Mouse (Mus musculus) CH12.LX (cell line): Measurements from ENCODE around the gene Exd1. TPM values are rescaled to one million over a fixed set of nuclear protein-coding genes. Genes with fewer than 3 reads are reported as not detected.

ENCODE experiments used
- DNase-seq: peaks from one replicate; pipeline ENCODE4 v3.0.0-alpha.2; 2013; ENCODE audit errors: extremely low read depth
- H3K27ac ChIP-seq: 2 replicates; pipeline ENCODE4 v1.5.1; 2012; ENCODE audit warnings: low read depth, mild to moderate bottlenecking, control low read depth, moderate library complexity; ENCODE audit not compliant: insufficient read depth
- H3K27me3 ChIP-seq: replicated peaks from 2 replicates; pipeline ENCODE3; 2012; ENCODE audit warnings: inconsistent platforms
- H3K36me3 ChIP-seq, 2 experiments: replicated peaks in 1 of 2; 2 replicates each; pipeline versions ENCODE3 to v1.6.1; 2012; ENCODE audit warnings: inconsistent platforms in 1 of 2, low read length in 1 of 2, mild to moderate bottlenecking in 1 of 2, mixed read lengths in 1 of 2, moderate library complexity in 1 of 2; ENCODE audit not compliant: control insufficient read depth in 1 of 2, insufficient read depth in 1 of 2
- H3K4me1 ChIP-seq, 2 experiments: 2 replicates each; pipeline ENCODE4 v1.6.1; 2012; ENCODE audit warnings: inconsistent platforms in 1 of 2, moderate library complexity in 1 of 2; ENCODE audit not compliant: insufficient read depth in 2 of 2, control insufficient read depth in 1 of 2
- H3K4me2 ChIP-seq: 2 replicates; pipeline ENCODE4 v1.6.1; 2012; ENCODE audit warnings: low read depth, mild to moderate bottlenecking, control low read depth; ENCODE audit not compliant: poor library complexity, insufficient read depth, severe bottlenecking
- H3K4me3 ChIP-seq, 3 experiments: fragments of 150-350 bp in 1 of 3; sonication (generic) in 1 of 3; replicated peaks in 1 of 3; 2 replicates each; pipeline versions ENCODE3 to v1.5.1; 2011 to 2012; ENCODE audit warnings: low read depth in 2 of 3, low read length in 2 of 3, mild to moderate bottlenecking in 2 of 3, moderate library complexity in 2 of 3, control low read depth in 1 of 3, improper control_type of control experiment in 1 of 3, inconsistent platforms in 1 of 3, mixed read lengths in 1 of 3; ENCODE audit not compliant: poor library complexity in 1 of 3
- H3K79me2 ChIP-seq: replicated peaks from 2 replicates; pipeline ENCODE4 v1.6.1; 2012; ENCODE audit warnings: mild to moderate bottlenecking, moderate library complexity; ENCODE audit not compliant: control insufficient read depth, poor library complexity, insufficient read depth, severe bottlenecking; ENCODE audit errors: extremely low read depth
- H3K9ac ChIP-seq: 2 replicates; pipeline ENCODE4 v1.6.1; 2012; ENCODE audit warnings: low read depth, mild to moderate bottlenecking, control low read depth, moderate library complexity; ENCODE audit not compliant: insufficient read depth
- H3K9me3 ChIP-seq: replicated peaks from 2 replicates; pipeline ENCODE3; 2012; ENCODE audit warnings: low read length, inconsistent platforms, mixed read lengths
- BHLHE40 ChIP-seq: IDR thresholded peaks from 2 replicates; pipeline ENCODE4 v1.6.1; 2011; ENCODE audit warnings: mild to moderate bottlenecking, low read depth, low read length, improper control_type of control experiment
- CHD1 ChIP-seq: IDR thresholded peaks from 2 replicates; pipeline ENCODE4 v1.6.1; 2012; ENCODE audit warnings: low read depth, low read length, improper control_type of control experiment, inconsistent platforms
- CTCF ChIP-seq, 2 experiments: IDR thresholded peaks in 1 of 2; conservative IDR thresholded peaks in 1 of 2; 2 replicates each; pipeline ENCODE4 v1.5.1; 2011 to 2012; ENCODE audit warnings: low read depth in 2 of 2, low read length in 2 of 2, improper control_type of control experiment in 1 of 2, inconsistent platforms in 1 of 2, mild to moderate bottlenecking in 1 of 2, moderate library complexity in 1 of 2
- E2F4 ChIP-seq: IDR thresholded peaks from 2 replicates; pipeline ENCODE4 v1.6.1; 2011; ENCODE audit warnings: low read depth, low read length, improper control_type of control experiment; ENCODE audit not compliant: insufficient replicate concordance
- ELF1 ChIP-seq: IDR thresholded peaks from 2 replicates; pipeline ENCODE4 v1.6.1; 2014; ENCODE audit warnings: low read depth, mild to moderate bottlenecking, inconsistent platforms, low read length, improper control_type of control experiment
- ETS1 ChIP-seq: conservative IDR thresholded peaks from 2 replicates; pipeline ENCODE4 v1.6.1; 2012; ENCODE audit warnings: low read depth, mild to moderate bottlenecking, inconsistent platforms, low read length, improper control_type of control experiment, moderate library complexity
- GABPA ChIP-seq: IDR thresholded peaks from 2 replicates; pipeline ENCODE4 v1.6.1; 2012; ENCODE audit warnings: low read depth, low read length, improper control_type of control experiment, inconsistent platforms; ENCODE audit not compliant: insufficient replicate concordance
- MAX ChIP-seq: IDR thresholded peaks from 2 replicates; pipeline ENCODE4 v1.6.1; 2011; ENCODE audit warnings: low read length, improper control_type of control experiment
- MAZ ChIP-seq: IDR thresholded peaks from 2 replicates; pipeline ENCODE4 v1.6.1; 2012; ENCODE audit warnings: low read depth, mild to moderate bottlenecking, inconsistent platforms, low read length, improper control_type of control experiment, moderate library complexity
- MXI1 ChIP-seq: IDR thresholded peaks from 2 replicates; pipeline ENCODE4 v1.6.1; 2011; ENCODE audit warnings: mild to moderate bottlenecking, low read depth, low read length, improper control_type of control experiment
- NELFE ChIP-seq: IDR thresholded peaks from 2 replicates; pipeline ENCODE4 v1.6.1; 2011; ENCODE audit warnings: low read depth, low read length, improper control_type of control experiment
- NRF1 ChIP-seq: IDR thresholded peaks from 2 replicates; pipeline ENCODE4 v1.6.1; 2014; ENCODE audit warnings: low read depth, mild to moderate bottlenecking, inconsistent platforms, low read length, improper control_type of control experiment, moderate library complexity
- PAX5 ChIP-seq: IDR thresholded peaks from 2 replicates; pipeline ENCODE4 v1.6.1; 2012; ENCODE audit warnings: low read length, inconsistent platforms, mixed read lengths
- POLR2AphosphoS2 ChIP-seq: IDR thresholded peaks from 2 replicates; pipeline ENCODE4 v1.6.1; 2011; ENCODE audit warnings: low read depth, low read length, improper control_type of control experiment
- RAD21 ChIP-seq: IDR thresholded peaks from 2 replicates; pipeline ENCODE4 v1.6.1; 2011; ENCODE audit warnings: low read depth, mild to moderate bottlenecking, low read length, improper control_type of control experiment, moderate library complexity
- RCOR1 ChIP-seq: conservative IDR thresholded peaks from 2 replicates; pipeline ENCODE4 v1.6.1; 2012; ENCODE audit warnings: low read depth, mild to moderate bottlenecking, inconsistent platforms, low read length, improper control_type of control experiment
- SIN3A ChIP-seq: IDR thresholded peaks from 2 replicates; pipeline ENCODE4 v1.6.1; 2012; ENCODE audit warnings: low read length, improper control_type of control experiment, inconsistent platforms
- TCF12 ChIP-seq: IDR thresholded peaks from 2 replicates; pipeline ENCODE4 v1.6.1; 2014; ENCODE audit warnings: low read depth, mild to moderate bottlenecking, inconsistent platforms, low read length, improper control_type of control experiment
- UBTF ChIP-seq: IDR thresholded peaks from 2 replicates; pipeline ENCODE4 v1.6.1; 2012; ENCODE audit warnings: low read depth, mild to moderate bottlenecking, inconsistent platforms, low read length, improper control_type of control experiment, moderate library complexity
- USF1 ChIP-seq: IDR thresholded peaks from 2 replicates; pipeline ENCODE4 v1.6.1; 2014; ENCODE audit warnings: low read depth, mild to moderate bottlenecking, inconsistent platforms, low read length, improper control_type of control experiment
- ZC3H11A ChIP-seq: IDR thresholded peaks from 2 replicates; pipeline ENCODE4 v1.6.1; 2012; ENCODE audit warnings: low read depth, mild to moderate bottlenecking, inconsistent platforms, low read length, improper control_type of control experiment
- ZNF384 ChIP-seq: IDR thresholded peaks from 2 replicates; pipeline ENCODE4 v1.6.1; 2012; ENCODE audit warnings: low read depth, low read length, improper control_type of control experiment, inconsistent platforms
- dilution Hi-C: fragments of 300-500 bp; cut with MboI; formaldehyde crosslinking; loops from 2 replicates; pipeline ENCODE4 v1.14.3; 2020; ENCODE audit warnings: low sequenced_read_pairs; ENCODE audit not compliant: extremely low pct_unique_long_range_greater_than_20kb, extremely low pct_ligation_motif_present
- in situ Hi-C: fragments of 300-500 bp; cut with MboI; formaldehyde crosslinking; loops from 3 replicates; pipeline ENCODE4 v1.14.3; 2019; ENCODE audit warnings: low sequenced_read_pairs, low pct_ligation_motif_present, low pct_unique_long_range_greater_than_20kb, mixed read lengths
- polyA plus RNA-seq: library from polyadenylated mRNA; unstranded; fragments of >175 nt; gene quantifications from 2 replicates; pipeline ENCODE4 v1.2.1, GENCODE M21; 2012; ENCODE audit warnings: low read depth; ENCODE audit not compliant: insufficient read length
- total RNA-seq, 2 experiments: library from RNA; depleted of rRNA; stranded (reverse); fragments of 300-350 nt in 1 of 2; fragments of >200 nt in 1 of 2; gene quantifications; 2 replicates each; pipeline ENCODE4 v1.2.3; 2012 to 2014

The Exd1 gene
- total and polyA plus RNA-seq, 3 experiments: 0.17 to 0.39 (median 0.25) TPM

DNA sequence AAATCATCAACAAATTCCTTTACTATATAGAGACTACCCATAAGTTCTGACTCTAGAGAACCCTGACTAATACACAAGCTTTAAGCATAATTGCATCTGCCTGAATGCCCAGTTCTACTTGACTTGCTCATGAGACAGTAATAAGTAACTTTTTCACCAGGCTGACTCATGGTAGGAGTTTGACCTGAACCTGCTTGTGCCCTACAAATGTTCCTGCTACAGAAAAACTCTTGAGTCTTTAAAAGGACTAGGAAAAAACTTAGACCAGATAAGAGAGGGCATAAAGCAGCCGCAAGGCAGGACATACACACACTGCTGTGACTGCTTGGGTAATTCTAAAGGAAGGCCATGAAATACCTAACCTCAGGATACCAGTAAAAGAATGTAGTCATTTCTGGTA is 65.1 kb downstream of the Exd1 start:
- dilution Hi-C loops: no loop called here
- no peaks in the 10 kb centered on the region for H3K9me3 ChIP-seq

DNA sequence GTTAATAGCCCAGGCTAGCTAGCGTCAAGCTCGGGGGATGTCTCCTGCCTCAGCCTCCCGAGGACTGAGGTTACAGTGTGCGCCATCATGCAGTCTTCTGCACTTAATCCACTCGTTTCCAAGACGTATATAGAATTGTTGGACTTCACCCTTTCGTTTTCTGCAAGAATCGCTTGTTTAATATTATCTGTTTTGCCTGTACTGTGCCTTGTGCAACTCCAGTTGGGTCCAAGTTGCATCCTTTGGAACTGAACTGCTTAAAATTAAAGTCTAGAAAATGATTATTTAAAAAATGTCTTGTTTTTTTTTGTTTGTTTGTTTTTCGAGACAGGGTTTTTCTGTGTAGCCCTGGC is 69.1 kb downstream of the Exd1 start:
- Histone ChIP-seq H3K27ac (no peak overlapping the region), H3K9me3 (no peaks in the 10 kb centered on the region), H3K4me1 (peaks cover 5 to 21% of the 10 kb centered on the region in 2 experiments; a peak in 3 of 4 replicates), H3K4me3 (peak overlapping the region; percentile 82 to 93 (median 86)), H3K36me3 (peaks cover 0 to 12% of the 10 kb centered on the region in 2 experiments), H3K4me2 (peak overlapping the region; percentile 62), H3K9ac (peak overlapping the region; percentile 50), H3K27me3 (no peaks in the 10 kb centered on the region), H3K79me2 (peaks cover 34% of the 10 kb centered on the region)
- DNase-seq: no peak
- dilution Hi-C loops (no loop called here), in situ Hi-C loops (no loop called here)
- TF ChIP-seq POLR2AphosphoS2 (no peak), MAX (no peak), ETS1 (no peak), BHLHE40 (no peak), RAD21 (no peak), CHD1 (peak; percentile 51; the same call in 1 of the 2 replicates), NRF1 (no peak), CTCF (conservative IDR thresholded peaks at IDR 0.05 in 1 of 2, IDR thresholded peaks at IDR 0.05 in 1 of 2; ENCODE audit: low read depth in 2 of 2, low read length in 2 of 2) (no peak)

More for the DNA sequence above, 65.1 kb downstream of the Exd1 start:
- Histone ChIP-seq H3K4me2 (no peak overlapping the region), H3K9ac (no peak overlapping the region), H3K79me2 (no peaks in the 10 kb centered on the region), H3K27me3 (no peaks in the 10 kb centered on the region), H3K4me3 (no peak overlapping the region), H3K4me1 (peaks cover 0 to 8% of the 10 kb centered on the region in 2 experiments; a peak in 1 of 4 replicates), H3K36me3 (peaks cover 0 to 5% of the 10 kb centered on the region in 2 experiments), H3K27ac (no peak overlapping the region)
- no peak for DNase-seq
- TF ChIP-seq ZNF384 (no peak), ETS1 (no peak), UBTF (no peak), MAZ (no peak), NELFE (no peak), GABPA (no peak), TCF12 (no peak), POLR2AphosphoS2 (no peak), ZC3H11A (no peak), SIN3A (no peak), E2F4 (no peak), RCOR1 (no peak), PAX5 (no peak), CTCF (conservative IDR thresholded peaks at IDR 0.05 in 1 of 2, IDR thresholded peaks at IDR 0.05 in 1 of 2; ENCODE audit: low read depth in 2 of 2, low read length in 2 of 2) (no peak), NRF1 (no peak), ELF1 (no peak), USF1 (no peak), MXI1 (no peak)
- in situ Hi-C loops: no loop called here
